Mouse (Mus musculus) heart, adult 2 months (tissue): Measurements from ENCODE around the gene Cyp4f15. TPM values are rescaled to one million over a fixed set of nuclear protein-coding genes. Genes with fewer than 3 reads are reported as not detected.

ENCODE experiments used
- DNase-seq, 2 experiments: peaks; one replicate each; pipeline ENCODE4 v3.0.0; 2021
- H3K27ac ChIP-seq: fragments of 200-600 bp; 2 replicates; pipeline ENCODE4 v1.8.1; 2022
- H3K27me3 ChIP-seq: fragments of 200-500 bp; 2 replicates; pipeline ENCODE4 v1.6.1; 2012; ENCODE audit warnings: mild to moderate bottlenecking, low read length, inconsistent platforms, mixed read lengths; ENCODE audit not compliant: control insufficient read depth, insufficient read depth
- H3K36me3 ChIP-seq: fragments of 200-500 bp; 2 replicates; pipeline ENCODE4 v1.6.1; 2012; ENCODE audit warnings: low read length, inconsistent platforms; ENCODE audit not compliant: control insufficient read depth, insufficient read depth
- H3K4me1 ChIP-seq: fragments of 200-500 bp; 2 replicates; pipeline ENCODE4 v1.6.1; 2011; ENCODE audit warnings: low read length; ENCODE audit not compliant: control insufficient read depth, insufficient read depth
- H3K4me3 ChIP-seq: fragments of 200-600 bp; 2 replicates; pipeline ENCODE4 v1.8.1; 2022
- H3K79me2 ChIP-seq: fragments of 200-500 bp; replicated peaks from 2 replicates; pipeline ENCODE4 v1.6.1; 2012; ENCODE audit warnings: mild to moderate bottlenecking, inconsistent platforms, low read length, moderate library complexity, mixed read lengths; ENCODE audit not compliant: control insufficient read depth, insufficient read depth
- H3K9ac ChIP-seq: fragments of 200-500 bp; 2 replicates; pipeline ENCODE4 v1.6.1; 2012; ENCODE audit warnings: low read depth, mild to moderate bottlenecking, control low read depth, inconsistent platforms, low read length, mixed read lengths
- CTCF ChIP-seq: fragments of 200-600 bp; IDR thresholded peaks from 2 replicates; pipeline ENCODE4 v1.8.1; 2022; ENCODE audit warnings: antibody characterized with exemption, mild to moderate bottlenecking, moderate library complexity
- EP300 ChIP-seq: fragments of 200-500 bp; IDR thresholded peaks from 2 replicates; pipeline ENCODE4 v1.6.1; 2011; ENCODE audit warnings: low read depth, low read length, control low read depth; ENCODE audit not compliant: insufficient read depth
- POLR2A ChIP-seq: fragments of 200-500 bp; IDR thresholded peaks from 2 replicates; pipeline ENCODE4 v1.6.1; 2011; ENCODE audit warnings: mild to moderate bottlenecking, low read depth, low read length, control low read depth; ENCODE audit not compliant: insufficient read depth
- WGBS: fragments of 180-500 bp; shearing (Covaris S2); methylation state at CpG from one replicate; pipeline ENCODE4 v1.1.7; 2018; 5-methylcytosine and 5-hydroxymethylcytosine counted together
- intact Hi-C: fragments of 180-260 bp; cut with DNase I; formaldehyde crosslinking; loops from one replicate; pipeline ENCODE4 v1.15.1; 2025
- polyA plus RNA-seq: library from polyadenylated mRNA; depleted of rRNA; stranded (reverse); fragments of >200 nt; gene quantifications from 2 replicates; pipeline ENCODE4 v1.2.3, GENCODE M21; 2012; rRNA removed
- total RNA-seq, 2 experiments: library from RNA; stranded (reverse); gene quantifications; 2 replicates each; pipeline ENCODE4 v1.2.3; 2021

Cyp4f15 gene
- total and polyA plus RNA-seq, 3 experiments = 1.0 TPM; not detected in 2

- H3K9ac ChIP-seq = no peak overlapping the region
- no peaks in the 10 kb centered on the region for H3K4me1 ChIP-seq
- H3K36me3 ChIP-seq = no peaks in the 10 kb centered on the region
- H3K27me3 ChIP-seq = no peaks in the 10 kb centered on the region
- no peak for DNase-seq
- WGBS = 64% methylated on average over 1 of the region's 1 CpGs
- H3K27ac ChIP-seq = no peak overlapping the region
- no peak for TF ChIP-seq POLR2A
- no peak for TF ChIP-seq CTCF
- TF ChIP-seq EP300 = no peak
- H3K79me2 ChIP-seq = no peaks in the 10 kb centered on the region
- H3K4me3 ChIP-seq = no peak overlapping the region
- intact Hi-C loops = no loop called here
Measured at GRCm38 (mm10) chr17:32738406-32738805, 53.0 kb downstream of the Cyp4f15 start.

DNA sequence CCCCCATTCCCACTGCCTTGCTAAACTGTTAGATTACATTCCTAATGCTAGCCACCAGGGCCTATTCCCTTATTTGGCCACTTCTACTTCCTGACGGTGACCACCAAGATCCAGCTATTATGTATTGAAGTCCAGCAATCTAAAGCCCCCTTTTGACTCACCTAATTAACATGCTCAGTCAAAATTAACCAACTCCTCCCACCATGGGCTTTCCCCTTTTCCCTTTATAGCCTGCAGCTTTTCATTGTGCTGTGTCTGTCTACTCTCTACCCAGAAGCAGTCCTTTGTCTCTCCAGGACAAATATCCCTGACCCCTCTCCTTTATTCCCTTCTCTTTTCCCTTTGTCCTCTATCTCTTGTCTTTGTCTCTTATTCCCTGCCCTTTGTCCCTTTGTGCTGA is 55.6 kb downstream of the Cyp4f15 start:
- no peak for DNase-seq
- Histone ChIP-seq H3K36me3 (no peaks in the 10 kb centered on the region), H3K4me3 (no peak overlapping the region), H3K4me1 (no peaks in the 10 kb centered on the region), H3K9ac (no peak overlapping the region), H3K27ac (no peak overlapping the region), H3K27me3 (no peaks in the 10 kb centered on the region), H3K79me2 (no peaks in the 10 kb centered on the region)
- 73% methylated on average over 1 of the region's 1 CpGs for WGBS
- TF ChIP-seq CTCF = no peak
- no peak for TF ChIP-seq POLR2A
- TF ChIP-seq EP300 = no peak
- intact Hi-C loops = no loop called here

DNA sequence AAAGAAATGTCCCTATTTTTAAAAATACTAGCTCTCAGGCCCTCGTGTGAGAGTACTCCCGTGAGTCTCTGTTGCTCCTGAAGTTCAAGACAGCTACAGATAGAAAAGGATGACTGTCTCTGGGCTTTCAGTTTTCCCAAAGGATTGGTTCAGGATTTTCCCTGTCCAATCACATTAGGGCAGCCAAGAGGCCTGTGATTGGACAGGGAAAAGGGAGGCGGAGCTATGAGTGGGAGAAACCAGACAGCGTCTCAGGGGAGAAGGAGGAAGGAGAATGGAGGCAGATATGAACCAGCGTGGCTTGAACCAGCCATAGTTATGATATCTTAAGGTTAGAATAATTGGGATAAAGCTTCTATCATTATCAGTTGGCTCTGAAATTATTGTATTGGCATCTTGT is 65.2 kb downstream of the Cyp4f15 start:
- no peaks in the 10 kb centered on the region for H3K79me2 ChIP-seq
- H3K27me3 ChIP-seq = no peaks in the 10 kb centered on the region
- H3K4me3 ChIP-seq = no peak overlapping the region
- no peaks in the 10 kb centered on the region for H3K36me3 ChIP-seq
- no peak for TF ChIP-seq CTCF
- DNase-seq = no peak
- H3K4me1 ChIP-seq = no peaks in the 10 kb centered on the region
- no peak overlapping the region for H3K27ac ChIP-seq
- intact Hi-C loops = no loop called here
- WGBS = 32% methylated on average over 5 of the region's 5 CpGs
- no peak overlapping the region for H3K9ac ChIP-seq

Other genes starting within 250 kb of the Cyp4f15 start
- not detected for gene Cyp4f39, start 232.9 kb upstream of the Cyp4f15 start, total RNA-seq
- gene Cyp4f39, start 232.9 kb upstream of the Cyp4f15 start, polyA plus RNA-seq = 0.21 TPM in 1 of 2 replicates, not detected in the other
- gene Cyp4f17, start 179.6 kb upstream of the Cyp4f15 start, total RNA-seq = 1 to 10 TPM; 4.5 to 5.4 TPM
- 8.6 and 9.8 TPM in 2 replicates for gene Cyp4f17, start 179.6 kb upstream of the Cyp4f15 start, polyA plus RNA-seq
- gene Cyp4f16, start 149.1 kb upstream of the Cyp4f15 start, total RNA-seq = 1 to 10 TPM; 4.5 to 4.7 TPM
- 10.2 and 10.5 TPM in 2 replicates for gene Cyp4f16, start 149.1 kb upstream of the Cyp4f15 start, polyA plus RNA-seq
- gene Cyp4f37, start 64.3 kb upstream of the Cyp4f15 start, total RNA-seq = not detected
- gene Cyp4f37, start 64.3 kb upstream of the Cyp4f15 start, polyA plus RNA-seq = not detected in 2 replicates
- gene Cyp4f40, start 26.7 kb upstream of the Cyp4f15 start, total RNA-seq = not detected
- not detected in 2 replicates for gene Cyp4f40, start 26.7 kb upstream of the Cyp4f15 start, polyA plus RNA-seq
- gene Zfp871, start 102.7 kb downstream of the Cyp4f15 start, total RNA-seq = 10 to 100 TPM; 25.7 to 27.3 TPM
- 8.6 and 17.5 TPM in 2 replicates for gene Zfp871, start 102.7 kb downstream of the Cyp4f15 start, polyA plus RNA-seq
- gene Zfp811, start 124.3 kb downstream of the Cyp4f15 start, total RNA-seq = under 1 TPM; 0.18 to 0.23 TPM
- 0.06 and 0.32 TPM in 2 replicates for gene Zfp811, start 124.3 kb downstream of the Cyp4f15 start, polyA plus RNA-seq
- gene Zfp799, start 144.6 kb downstream of the Cyp4f15 start, total RNA-seq = 10 to 100 TPM in 1 of 2 experiments, 1 to 10 TPM in 1; 9.0 to 10.6 TPM
- 2.4 and 7.7 TPM in 2 replicates for gene Zfp799, start 144.6 kb downstream of the Cyp4f15 start, polyA plus RNA-seq
- gene Zfp870, start 206.0 kb downstream of the Cyp4f15 start, total RNA-seq = 1 to 10 TPM; 5.4 to 7.3 TPM
- 1.3 and 2.7 TPM in 2 replicates for gene Zfp870, start 206.0 kb downstream of the Cyp4f15 start, polyA plus RNA-seq
- under 1 TPM in 1 of 2 experiments, not detected in 1; 0.16 TPM for gene Cyp4f14, start 231.7 kb downstream of the Cyp4f15 start, total RNA-seq
- 0.25 and 0.44 TPM in 2 replicates for gene Cyp4f14, start 231.7 kb downstream of the Cyp4f15 start, polyA plus RNA-seq